Mouse (Mus musculus) T-helper 2 cell (primary cell): ENCODE data around the gene Ank3.

Source experiments
- in situ Hi-C: fragments of 300-600 bp; cut with MboI, MseI; formaldehyde crosslinking; loops from one replicate; pipeline ENCODE4 v1.15.1; 2025; ENCODE audit warnings: high pct_unique_total_duplicates

Ank3 gene

DNA sequence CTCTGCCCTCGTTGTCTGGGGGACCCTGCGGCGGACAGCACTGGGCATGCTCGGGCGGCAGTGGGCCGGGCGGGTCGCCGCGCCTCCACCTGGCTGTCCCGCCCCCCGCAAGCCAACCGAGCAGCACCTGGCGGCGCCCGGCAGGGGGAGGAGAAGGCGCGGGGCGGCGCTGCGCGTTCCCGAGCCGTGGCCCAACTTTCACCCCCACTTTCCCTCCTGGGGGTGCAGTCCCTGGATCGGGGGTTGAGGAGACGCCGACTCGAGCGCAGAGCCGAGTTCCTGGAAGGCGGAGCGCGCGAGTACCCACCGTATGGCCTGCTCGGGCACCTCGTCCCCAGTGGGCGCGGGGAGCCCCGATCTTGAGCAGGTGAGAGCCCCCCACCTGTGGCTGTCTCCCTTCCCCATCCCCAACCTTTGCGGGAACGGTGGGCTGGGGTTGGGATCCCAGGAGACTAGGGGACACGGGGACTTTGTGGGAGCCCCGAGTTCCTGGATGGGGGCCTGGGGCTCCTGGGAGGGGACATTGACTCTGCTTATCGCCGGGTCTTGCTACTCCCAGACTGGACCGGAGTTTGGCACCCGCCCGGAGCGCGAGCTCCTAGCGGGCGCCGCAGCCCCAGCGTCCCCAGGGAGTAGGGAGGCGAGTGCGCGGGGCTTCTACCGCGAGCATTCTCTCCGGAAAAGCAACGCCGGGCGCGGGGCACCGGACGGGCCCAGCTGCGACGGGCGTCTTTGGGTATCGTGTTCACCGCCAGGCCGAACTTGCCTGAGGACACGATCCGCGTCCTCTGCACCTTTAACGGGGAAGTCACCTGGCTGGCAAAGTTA lies at the start of gene Ank3:
Gene Ank3, plus strand, starts transcription at position 11 of the 828 bp plus-strand sequence.
- in situ Hi-C loops, result no loop called here

GRCm38 (mm10) chr10:69351071-69351841 lies 47.3 kb upstream of the Ank3 start:
- in situ Hi-C loops, result loop anchor here (25.0 kb wide), 2 partner anchors 786 to 914 kb away; no protein-coding TSS in a partner anchor

GRCm38 (mm10) chr10:69351842-69352211 lies 46.7 kb upstream of the Ank3 start:
- in situ Hi-C loops, result loop anchor here (25.0 kb wide), 2 partner anchors 785 to 915 kb away; no protein-coding TSS in a partner anchor

DNA sequence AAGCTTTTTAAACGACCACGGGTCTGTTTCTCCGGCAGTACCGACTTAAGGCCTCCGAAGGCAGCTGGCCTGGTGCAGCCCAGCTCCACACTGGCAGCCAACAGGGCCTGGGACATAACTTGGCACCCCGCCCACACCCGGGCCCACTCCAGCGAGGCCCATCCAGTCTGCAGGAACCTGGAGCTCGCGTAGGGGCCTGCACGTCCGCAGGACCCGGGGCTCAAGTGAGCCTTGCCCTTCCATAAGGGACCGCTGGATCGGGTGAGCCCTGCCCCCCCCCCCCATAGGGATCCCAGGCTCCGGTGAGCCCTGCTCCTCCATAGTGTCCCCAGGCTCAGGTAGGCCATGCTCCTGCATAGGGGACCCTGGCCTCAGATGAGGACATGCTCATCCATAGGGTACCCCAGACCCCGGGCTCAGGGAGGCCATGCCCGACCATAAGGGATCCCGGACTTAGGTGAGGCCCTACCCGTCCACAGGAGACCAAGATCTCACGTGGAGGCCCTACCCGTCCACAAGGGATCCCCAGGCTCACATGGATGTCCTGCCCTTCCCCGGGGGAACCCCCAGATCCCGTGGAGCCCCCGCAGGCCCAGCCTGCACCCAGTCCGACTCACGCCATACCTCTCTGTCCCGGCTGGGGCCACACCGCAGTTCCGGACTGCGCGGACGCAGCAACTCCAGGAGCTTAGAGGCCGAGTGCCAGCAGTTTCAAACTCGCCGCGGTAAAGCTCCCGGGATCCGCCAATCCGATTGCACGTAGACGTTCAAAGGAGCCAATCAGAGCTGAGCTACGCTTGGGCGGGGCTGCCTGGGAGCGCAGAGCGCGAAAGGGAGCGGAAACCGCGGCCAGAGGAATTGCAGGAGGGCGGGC lies 46.1 kb upstream of the Ank3 start, which contains the start of gene Cdk1:
Gene Cdk1, minus strand, starts transcription at position 727 of the 874 bp plus-strand sequence.
- in situ Hi-C loops, result loop anchor here (25.0 kb wide), 2 partner anchors 785 to 915 kb away; no protein-coding TSS in a partner anchor

DNA sequence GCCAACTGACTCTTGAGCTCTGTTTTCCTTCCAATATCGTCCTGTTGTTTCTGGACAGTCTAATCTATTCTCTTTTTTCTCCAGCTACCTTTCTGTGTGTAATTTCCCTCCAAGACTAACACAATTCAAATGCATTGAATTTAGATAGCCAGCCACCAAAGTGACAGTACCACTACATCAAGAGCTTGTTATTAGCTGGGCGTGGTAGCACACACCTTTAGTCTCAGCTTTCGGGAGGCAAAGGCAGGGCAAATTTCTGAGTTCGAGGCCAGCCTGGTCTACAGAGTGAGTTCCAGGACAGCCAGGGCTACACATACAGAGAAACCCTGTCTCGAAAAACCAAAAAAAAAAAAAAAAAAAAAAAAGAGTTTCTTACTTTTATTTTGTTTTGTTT lies 45.5 kb upstream of the Ank3 start:
- in situ Hi-C loops, result loop anchor here (25.0 kb wide), 2 partner anchors 784 to 916 kb away; no protein-coding TSS in a partner anchor

GRCm38 (mm10) chr10:69359666-69360065 lies 38.9 kb upstream of the Ank3 start:
- in situ Hi-C loops, result loop anchor here (25.0 kb wide), 2 partner anchors 778 to 922 kb away; no protein-coding TSS in a partner anchor

DNA sequence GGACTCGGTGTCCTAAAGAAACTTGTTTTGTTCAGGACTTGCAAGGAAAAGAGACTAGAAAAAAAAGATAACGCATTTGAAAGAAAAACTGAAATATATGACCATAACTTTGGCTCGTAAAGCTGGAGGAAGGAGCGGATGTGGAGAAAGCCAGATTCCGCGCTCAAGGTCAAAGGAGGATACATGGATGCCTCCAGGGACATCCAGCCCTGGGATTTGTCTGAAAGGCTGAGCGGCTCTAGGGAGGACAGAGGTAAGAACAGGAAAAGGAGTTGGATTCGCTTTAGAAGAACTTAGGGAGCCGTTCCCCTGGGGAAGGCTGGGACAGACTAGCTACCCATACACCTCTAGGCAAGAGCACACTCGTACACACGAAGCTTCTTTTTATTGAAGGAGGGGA lies 32.4 kb upstream of the Ank3 start:
- in situ Hi-C loops, result loop anchor here (25.0 kb wide), 2 partner anchors 771 to 929 kb away; no protein-coding TSS in a partner anchor

DNA sequence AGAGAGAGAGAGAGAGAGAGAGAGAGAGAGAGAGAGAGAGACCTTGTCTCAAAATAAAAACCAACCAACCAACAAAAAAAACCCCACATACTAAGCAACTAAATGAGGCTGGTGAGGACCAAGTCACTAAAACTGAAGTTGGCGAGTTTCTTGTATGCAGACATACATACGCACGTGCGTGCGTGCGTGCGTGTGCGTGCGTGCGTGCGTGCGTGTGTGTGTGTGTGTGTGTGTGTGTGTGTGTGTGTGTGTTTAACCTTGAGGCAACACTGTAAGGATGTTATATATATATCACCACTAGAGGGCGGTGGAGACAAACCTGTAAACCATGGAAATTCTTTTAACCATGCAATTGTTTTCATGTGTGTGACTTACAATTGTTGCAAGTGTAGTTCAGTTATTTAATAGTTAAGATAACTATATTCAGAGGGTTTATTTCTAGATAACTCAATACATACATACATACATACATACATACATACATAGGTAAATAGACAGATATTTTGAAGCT lies 31.6 kb upstream of the Ank3 start:
- in situ Hi-C loops, result loop anchor here (25.0 kb wide), 2 partner anchors 770 to 930 kb away; no protein-coding TSS in a partner anchor

DNA sequence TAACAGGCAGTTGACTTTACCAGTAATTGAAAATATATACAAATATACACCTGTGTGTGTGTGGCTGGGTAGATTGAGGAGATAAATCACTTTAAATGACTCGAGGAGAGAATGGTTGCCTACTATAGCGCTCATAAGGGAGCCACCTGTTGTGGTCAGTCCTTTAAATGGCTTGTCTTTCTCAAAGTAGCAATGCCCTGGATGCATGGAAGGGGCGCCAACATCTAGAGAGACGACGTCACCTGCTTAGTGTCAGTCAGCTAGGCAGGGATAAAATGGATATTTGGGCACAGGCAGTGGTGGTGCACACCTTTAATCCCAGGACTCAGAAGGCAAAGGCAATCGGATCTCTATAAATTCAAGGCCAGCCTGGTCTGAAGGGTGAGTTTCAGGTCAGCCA lies 29.3 kb upstream of the Ank3 start:
- in situ Hi-C loops, result loop anchor here (25.0 kb wide), 2 partner anchors 768 to 932 kb away; no protein-coding TSS in a partner anchor

DNA sequence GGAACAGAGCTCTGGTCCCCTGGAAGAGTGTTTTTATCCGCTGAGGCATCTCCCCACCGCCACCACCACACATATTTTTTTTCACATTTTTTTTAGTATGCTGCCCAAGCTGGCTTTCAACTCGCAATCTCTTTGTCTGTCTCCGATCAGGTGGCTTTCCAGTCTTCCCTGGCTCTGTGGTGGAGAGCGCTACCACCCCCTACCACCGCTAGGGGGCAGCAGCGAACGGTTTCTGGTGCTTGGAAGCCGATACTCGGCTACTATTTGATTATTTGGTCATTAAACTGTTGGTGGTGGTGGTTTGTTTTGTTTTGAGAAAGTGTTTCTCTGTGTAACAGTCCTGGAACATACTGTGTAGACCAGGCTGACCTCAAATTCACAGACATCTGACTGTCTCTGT lies 27.1 kb upstream of the Ank3 start:
- in situ Hi-C loops, result loop anchor here (25.0 kb wide), 2 partner anchors 766 to 934 kb away; no protein-coding TSS in a partner anchor

GRCm38 (mm10) chr10:69372061-69372460 lies 26.5 kb upstream of the Ank3 start:
- in situ Hi-C loops, result loop anchor here (25.0 kb wide), 2 partner anchors 765 to 935 kb away; no protein-coding TSS in a partner anchor

- in situ Hi-C loops, result loop anchor here (25.0 kb wide), 2 partner anchors 763 to 937 kb away; no protein-coding TSS in a partner anchor
Observed at GRCm38 (mm10) chr10:69373796-69374550, 24.6 kb upstream of the Ank3 start.

DNA sequence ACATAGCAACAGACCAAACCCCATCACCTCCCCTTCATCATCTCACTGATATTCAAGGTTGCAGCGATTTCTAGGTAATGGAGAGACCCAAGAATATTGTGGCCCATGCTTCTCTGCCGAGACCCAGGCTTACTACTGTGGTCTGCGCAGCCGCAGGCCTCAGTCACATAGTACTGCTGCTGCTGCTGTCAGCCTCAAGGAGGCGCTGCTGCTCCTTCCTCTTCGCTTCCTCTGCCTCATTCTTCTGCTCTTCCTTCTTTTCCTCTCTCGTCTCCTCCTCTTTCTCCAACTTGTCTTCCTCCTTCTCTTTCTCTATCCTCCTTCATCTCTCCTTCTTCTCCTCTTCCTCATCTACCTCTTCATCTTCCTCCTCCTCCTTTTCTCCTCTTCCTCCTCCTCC lies 23.4 kb upstream of the Ank3 start:
- in situ Hi-C loops, result no loop called here

- in situ Hi-C loops, result no loop called here
Observed at GRCm38 (mm10) chr10:69383186-69383585, 15.4 kb upstream of the Ank3 start.

DNA sequence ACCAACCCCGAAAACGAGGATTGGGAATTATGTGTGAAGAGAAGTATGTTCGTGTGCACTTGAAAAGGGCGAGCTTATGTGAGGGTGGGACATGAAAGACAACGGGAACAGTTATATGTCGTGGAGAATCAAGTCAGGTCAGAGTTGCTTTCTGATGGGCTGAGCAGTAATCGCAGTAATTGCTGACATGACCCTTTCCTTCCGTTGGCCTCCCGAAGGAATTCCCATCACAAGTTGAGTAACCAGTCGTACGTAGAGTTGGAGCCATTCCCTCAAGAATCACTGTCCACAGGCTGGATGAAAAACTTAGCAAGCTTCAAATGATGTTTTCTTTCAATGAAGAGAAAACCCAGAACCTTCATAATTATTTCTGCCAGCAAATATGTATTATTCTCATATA lies 13.9 kb upstream of the Ank3 start:
- in situ Hi-C loops, result no loop called here

DNA sequence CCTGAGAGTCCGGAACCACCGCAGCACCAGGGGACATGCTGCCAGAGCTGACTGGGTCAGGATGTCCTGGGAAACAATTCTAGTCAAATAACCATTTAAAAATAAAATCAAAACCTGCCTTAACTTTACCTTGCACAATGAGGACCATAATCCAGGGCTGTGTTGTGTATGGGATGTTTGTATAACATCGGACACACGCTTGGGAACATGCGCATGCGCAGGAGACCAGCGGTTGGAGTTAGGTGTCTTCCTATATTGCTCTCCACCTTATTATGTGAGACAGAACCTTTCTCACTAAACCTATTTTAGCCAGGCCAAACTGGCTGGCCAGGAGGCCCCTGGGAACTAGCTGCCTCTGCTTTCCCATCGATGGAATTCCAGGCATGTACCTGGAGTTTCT lies 13.4 kb upstream of the Ank3 start:
- in situ Hi-C loops, result no loop called here

DNA sequence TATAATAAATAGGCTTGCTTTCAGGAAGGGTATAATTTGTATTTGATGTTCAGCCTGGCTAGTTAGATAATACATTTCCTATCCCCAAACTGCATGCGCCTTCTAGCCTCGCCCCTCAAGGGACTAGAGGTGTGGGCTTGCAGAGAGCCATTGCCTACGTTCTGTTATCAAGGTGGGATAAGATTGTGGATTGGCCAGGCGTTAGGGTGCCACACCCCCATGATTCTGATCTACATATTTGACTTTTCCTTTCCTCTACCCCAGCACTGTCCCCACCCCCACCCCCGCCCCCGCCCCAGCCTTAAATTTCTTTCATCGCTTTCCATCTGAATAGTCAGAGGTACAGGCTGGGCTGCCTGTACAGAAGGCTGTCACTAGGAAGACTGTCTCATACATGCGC lies 11.8 kb upstream of the Ank3 start:
- in situ Hi-C loops, result no loop called here

GRCm38 (mm10) chr10:69389511-69389910 lies 9.1 kb upstream of the Ank3 start:
- in situ Hi-C loops, result no loop called here

- in situ Hi-C loops, result no loop called here
Observed at GRCm38 (mm10) chr10:69398197-69398762, 293 bp upstream of the Ank3 start.
